Mouse (Mus musculus): Measurements from ENCODE around the gene Tmem150b.
A peak's percentile ranks its signal among the peaks of the same experiment; 100 is the strongest.

DNA sequence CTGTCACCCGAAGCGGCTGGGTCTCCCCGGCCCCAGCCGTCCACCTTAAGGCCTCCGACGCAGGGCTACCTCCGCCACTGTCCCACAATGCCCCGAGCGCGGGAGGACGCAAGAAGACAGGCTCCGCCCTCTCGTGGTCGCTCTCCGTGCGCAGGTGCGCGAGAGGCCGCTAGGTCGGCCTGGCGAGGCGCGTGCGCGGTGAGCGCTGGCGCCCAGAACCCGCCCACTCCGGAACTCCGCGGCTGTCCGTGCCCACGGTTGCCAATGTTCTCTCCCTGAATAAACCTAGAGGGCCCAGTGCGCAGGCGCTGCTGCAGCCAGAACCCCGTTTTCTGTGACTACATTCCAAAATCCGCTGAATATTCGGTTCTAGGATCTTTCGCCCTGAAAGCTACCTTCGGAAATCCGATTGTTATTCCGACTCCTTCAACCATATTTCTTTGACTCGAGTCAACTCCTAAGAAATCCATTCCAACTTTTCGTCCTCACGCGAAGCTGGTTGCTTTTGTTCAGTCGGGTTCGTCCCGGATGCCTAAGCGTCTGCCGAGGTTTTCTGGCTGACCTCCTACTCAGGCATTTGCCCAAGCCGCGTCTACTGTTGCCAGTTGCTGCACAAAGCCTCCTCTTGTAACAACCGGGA is 66.0 kb downstream of the Tmem150b start, which contains the start of gene Ppp6r1:
- peak; percentile 69; the same call in 1 of the 2 replicates for TF ChIP-seq E2F4 (IDR thresholded peaks at IDR 0.05; ENCODE audit: borderline replicate concordance, low read depth, low read length)
- peak; percentile 75 to 96 for TF ChIP-seq POLR2A (IDR thresholded peaks at IDR 0.05; ENCODE audit: control insufficient read depth in 1 of 2, insufficient read depth in 1 of 2, low read depth in 1 of 2, low read length in 2 of 2, poor library complexity in 1 of 2)
- no peak for TF ChIP-seq CTCF (IDR thresholded peaks at IDR 0.05 in 2 of 3, conservative IDR thresholded peaks at IDR 0.05 in 1 of 3; ENCODE audit: control insufficient read depth in 1 of 3, insufficient read depth in 1 of 3, low read depth in 2 of 3, low read length in 3 of 3, poor library complexity in 1 of 3, severe bottlenecking in 1 of 3)
- no peak for TF ChIP-seq MAFK (IDR thresholded peaks at IDR 0.05; ENCODE audit: borderline replicate concordance, low read depth, low read length)
- TF ChIP-seq SMC3 (IDR thresholded peaks at IDR 0.05; ENCODE audit: low read depth, low read length), result no peak
- TF ChIP-seq HCFC1 (IDR thresholded peaks at IDR 0.05; ENCODE audit: low read depth, low read length), result peak; percentile 85
- TF ChIP-seq TAL1 (IDR thresholded peaks at IDR 0.05; ENCODE audit: low read length), result no peak

Measured in MEL (cell line).